Comparison of ENCODE assay signal across 8 mouse cellular contexts in genomic region chr11:101279193-101279569, GRCm38 (mm10). TPM values are rescaled to one million over a fixed set of nuclear protein-coding genes. Genes with fewer than 3 reads are reported as not detected.
A peak's percentile ranks its signal among the peaks of the same experiment; 100 is the strongest.
DNase-seq lines count a peak whose midpoint lies in the region; ATAC-seq and TF ChIP-seq lines count a peak whose summit lies in the region.

No protein-coding gene starts in this region.

- H3K4me3 ChIP-seq in left cerebral cortex, adult 2 months = peak overlapping the region; percentile 84
- peak overlapping the region; percentile 83 for H3K4me3 ChIP-seq in embryonic facial prominence, embryonic 13.5 days
- H3K4me3 ChIP-seq in intestine, postnatal 0 days (ENCODE audit: low read depth, low read length) = peak overlapping the region; percentile 89
- H3K4me3 ChIP-seq in neural tube, embryonic 14.5 days (ENCODE audit: low read depth, low read length) = peak overlapping the region; percentile 67

- 0 out of 2 replicates have a peak, but pooled peaks cover 3% of the 10 kb centered on the region for H3K27me3 ChIP-seq in embryonic facial prominence, embryonic 13.5 days
- H3K27me3 ChIP-seq in intestine, postnatal 0 days (replicated peaks; ENCODE audit: control insufficient read depth, insufficient read depth, low read length) = no peaks in the 10 kb centered on the region
- no peaks in the 10 kb centered on the region for H3K27me3 ChIP-seq in neural tube, embryonic 14.5 days (ENCODE audit: control insufficient read depth, insufficient read depth, low read length)

- intact Hi-C loops in left cerebral cortex, adult 2 months (cut with DNase I) = loop anchor here (2.0 kb wide), 1 partner anchor 26 kb away; the partner anchor contains the start of gene Vps25
- intact Hi-C loops in left cerebral cortex, postnatal 36 days (cut with DNase I) = no loop called here

- no peak overlapping the region for H3K27ac ChIP-seq in left cerebral cortex, adult 2 months
- no peak overlapping the region for H3K27ac ChIP-seq in embryonic facial prominence, embryonic 13.5 days
- no peak overlapping the region for H3K27ac ChIP-seq in intestine, postnatal 0 days (ENCODE audit: low read depth, low read length)
- H3K27ac ChIP-seq in neural tube, embryonic 14.5 days (ENCODE audit: low read depth, low read length) = no peak overlapping the region

- H3K4me2 ChIP-seq in embryonic facial prominence, embryonic 13.5 days = peak overlapping the region; percentile 89
- peak overlapping the region; percentile 75 for H3K4me2 ChIP-seq in intestine, postnatal 0 days (replicated peaks; ENCODE audit: low read depth)
- H3K4me2 ChIP-seq in neural tube, embryonic 14.5 days (ENCODE audit: low read depth, low read length) = peak overlapping the region; percentile 82

- H3K36me3 ChIP-seq in embryonic facial prominence, embryonic 13.5 days = peaks cover 12% of the 10 kb centered on the region; the same call in 1 of the 2 replicates
- no peaks in the 10 kb centered on the region; the same call in 1 of the 2 replicates for H3K36me3 ChIP-seq in intestine, postnatal 0 days (ENCODE audit: control insufficient read depth, insufficient read depth)
- no peaks in the 10 kb centered on the region for H3K36me3 ChIP-seq in neural tube, embryonic 14.5 days (ENCODE audit: control insufficient read depth, insufficient read depth, low read length)

- no peak for ATAC-seq in embryonic facial prominence, embryonic 13.5 days (ENCODE audit: insufficient number of reproducible peaks, insufficient read depth, low FRiP score, low TSS enrichment, low read depth)
- ATAC-seq in intestine, postnatal 0 days = peak; percentile 8; the same call in 1 of the 2 replicates
- ATAC-seq in neural tube, embryonic 14.5 days (ENCODE audit: low read depth) = peak; percentile 23

- H3K4me1 ChIP-seq in embryonic facial prominence, embryonic 13.5 days = peaks cover 32% of the 10 kb centered on the region
- H3K4me1 ChIP-seq in intestine, postnatal 0 days (replicated peaks; ENCODE audit: control insufficient read depth, insufficient read depth, low read length) = peaks cover 18% of the 10 kb centered on the region
- H3K4me1 ChIP-seq in neural tube, embryonic 14.5 days (ENCODE audit: control insufficient read depth, insufficient read depth, low read length) = peaks cover 17% of the 10 kb centered on the region

- 64% methylated on average over 14 of the region's 14 CpGs for WGBS in embryonic facial prominence, embryonic 13.5 days
- WGBS in intestine, postnatal 0 days = 63% methylated on average over 14 of the region's 14 CpGs
- 61% methylated on average over 14 of the region's 14 CpGs for WGBS in neural tube, embryonic 14.5 days

- peak overlapping the region; percentile 84; the same call in 1 of the 2 replicates for H3K9ac ChIP-seq in embryonic facial prominence, embryonic 13.5 days
- peak overlapping the region; percentile 76 for H3K9ac ChIP-seq in intestine, postnatal 0 days (ENCODE audit: low read depth, low read length)
- no peak overlapping the region for H3K9ac ChIP-seq in neural tube, embryonic 14.5 days (replicated peaks; ENCODE audit: low read depth, low read length)

- DNase-seq in left cerebral cortex, adult 2 months (ENCODE audit: extremely low spot score in 1 of 2, low spot score in 2 of 2) = no peak
- no peak for DNase-seq in left cerebral cortex, postnatal 36 days (ENCODE audit: low spot score in 2 of 2)
- DNase-seq in adrenal gland, postnatal 10 days = no peak
- DNase-seq in adrenal gland, adult 2 months = no peak
- no peak for DNase-seq in ovary, postnatal 36 days (ENCODE audit: low spot score)

- no peak for TF ChIP-seq CTCF in left cerebral cortex, adult 2 months (IDR thresholded peaks at IDR 0.05)
- no peak; the same call in 1 of the 2 replicates for TF ChIP-seq CTCF in intestine, postnatal 0 days (IDR thresholded peaks at IDR 0.05; ENCODE audit: low read depth)

- no peaks in the 10 kb centered on the region for H3K9me3 ChIP-seq in embryonic facial prominence, embryonic 13.5 days
- no peaks in the 10 kb centered on the region for H3K9me3 ChIP-seq in intestine, postnatal 0 days (ENCODE audit: control insufficient read depth)
- H3K9me3 ChIP-seq in neural tube, embryonic 14.5 days (ENCODE audit: control insufficient read depth, low read length) = no peaks in the 10 kb centered on the region

RNA-seq across cellular contexts. Expression of gene Coa3, which starts 0.3 kb away (rescaled TPM):
- total RNA-seq in left cerebral cortex, adult 2 months (2021) = 10 to 100 TPM; 97.5 to 98.4 TPM
- total RNA-seq in left cerebral cortex, postnatal 36 days (2021) = 100 to 1,000 TPM in 1 of 2 experiments, 10 to 100 TPM in 1; 97.7 to 112 TPM
- 193 and 196 TPM in 2 replicates for polyA plus RNA-seq in embryonic facial prominence, embryonic 13.5 days (2015; fragmentation: Nextera tagmentation; extraction: Ambion mirVana)
- polyA plus RNA-seq in intestine, postnatal 0 days (2015; fragmentation: Nextera tagmentation; extraction: Ambion mirVana) = 255 and 276 TPM in 2 replicates
- polyA plus RNA-seq in neural tube, embryonic 14.5 days (2014; fragmentation: Nextera tagmentation; extraction: Ambion mirVana) = 242 and 258 TPM in 2 replicates
- 10 to 100 TPM; 79.8 to 84.3 TPM for total RNA-seq in adrenal gland, postnatal 10 days (2021)
- 10 to 100 TPM; 68.3 to 84.3 TPM for total RNA-seq in adrenal gland, adult 2 months (2021)
- polyA plus RNA-seq in adrenal gland, adult 2 months (2012; rRNA removed) = 380 and 465 TPM in 2 replicates

RNA-seq across cellular contexts. Expression of gene Cntd1, which starts 0.4 kb away (rescaled TPM):
- under 1 TPM; 0.44 to 0.81 TPM for total RNA-seq in left cerebral cortex, adult 2 months (2021)
- total RNA-seq in left cerebral cortex, postnatal 36 days (2021) = under 1 TPM; 0.42 to 0.84 TPM
- 1.7 and 2.3 TPM in 2 replicates for polyA plus RNA-seq in embryonic facial prominence, embryonic 13.5 days (2015; fragmentation: Nextera tagmentation; extraction: Ambion mirVana)
- polyA plus RNA-seq in intestine, postnatal 0 days (2015; fragmentation: Nextera tagmentation; extraction: Ambion mirVana) = 0.26 and 0.47 TPM in 2 replicates
- 0.75 and 0.86 TPM in 2 replicates for polyA plus RNA-seq in neural tube, embryonic 14.5 days (2014; fragmentation: Nextera tagmentation; extraction: Ambion mirVana)
- total RNA-seq in adrenal gland, postnatal 10 days (2021) = 1 to 10 TPM in 1 of 2 experiments, under 1 TPM in 1; 0.63 to 1.4 TPM
- total RNA-seq in adrenal gland, adult 2 months (2021) = under 1 TPM; 0.32 to 0.38 TPM
- polyA plus RNA-seq in adrenal gland, adult 2 months (2012; rRNA removed) = 0.06 and 0.11 TPM in 2 replicates

RNA-seq across cellular contexts. Expression of gene Wnk4, which starts 18.8 kb away (rescaled TPM):
- total RNA-seq in left cerebral cortex, adult 2 months (2021) = 1 to 10 TPM; 4.5 to 8.0 TPM
- 1 to 10 TPM; 4.3 to 8.4 TPM for total RNA-seq in left cerebral cortex, postnatal 36 days (2021)
- 9.8 and 10.9 TPM in 2 replicates for polyA plus RNA-seq in embryonic facial prominence, embryonic 13.5 days (2015; fragmentation: Nextera tagmentation; extraction: Ambion mirVana)
- polyA plus RNA-seq in intestine, postnatal 0 days (2015; fragmentation: Nextera tagmentation; extraction: Ambion mirVana) = 4.6 and 4.7 TPM in 2 replicates
- 4.2 and 5.9 TPM in 2 replicates for polyA plus RNA-seq in neural tube, embryonic 14.5 days (2014; fragmentation: Nextera tagmentation; extraction: Ambion mirVana)
- 1 to 10 TPM; 2.5 to 3.6 TPM for total RNA-seq in adrenal gland, postnatal 10 days (2021)
- total RNA-seq in adrenal gland, adult 2 months (2021) = 1 to 10 TPM; 2.1 to 3.7 TPM
- 0.62 and 0.94 TPM in 2 replicates for polyA plus RNA-seq in adrenal gland, adult 2 months (2012; rRNA removed)

RNA-seq across cellular contexts. Expression of gene Becn1, which starts 22.9 kb away (rescaled TPM):
- total RNA-seq in left cerebral cortex, adult 2 months (2021) = 100 to 1,000 TPM; 210 to 218 TPM
- 100 to 1,000 TPM; 206 to 237 TPM for total RNA-seq in left cerebral cortex, postnatal 36 days (2021)
- polyA plus RNA-seq in embryonic facial prominence, embryonic 13.5 days (2015; fragmentation: Nextera tagmentation; extraction: Ambion mirVana) = 129 and 130 TPM in 2 replicates
- 117 and 124 TPM in 2 replicates for polyA plus RNA-seq in intestine, postnatal 0 days (2015; fragmentation: Nextera tagmentation; extraction: Ambion mirVana)
- 178 and 182 TPM in 2 replicates for polyA plus RNA-seq in neural tube, embryonic 14.5 days (2014; fragmentation: Nextera tagmentation; extraction: Ambion mirVana)
- total RNA-seq in adrenal gland, postnatal 10 days (2021) = 100 to 1,000 TPM; 132 to 133 TPM
- 100 to 1,000 TPM; 107 to 160 TPM for total RNA-seq in adrenal gland, adult 2 months (2021)
- 81.6 and 126 TPM in 2 replicates for polyA plus RNA-seq in adrenal gland, adult 2 months (2012; rRNA removed)

RNA-seq across cellular contexts. Expression of gene Vps25, which starts 25.7 kb away (rescaled TPM):
- 10 to 100 TPM; 59.3 to 61.0 TPM for total RNA-seq in left cerebral cortex, adult 2 months (2021)
- 10 to 100 TPM; 62.0 to 63.0 TPM for total RNA-seq in left cerebral cortex, postnatal 36 days (2021)
- polyA plus RNA-seq in embryonic facial prominence, embryonic 13.5 days (2015; fragmentation: Nextera tagmentation; extraction: Ambion mirVana) = 106 and 118 TPM in 2 replicates
- polyA plus RNA-seq in intestine, postnatal 0 days (2015; fragmentation: Nextera tagmentation; extraction: Ambion mirVana) = 148 and 157 TPM in 2 replicates
- polyA plus RNA-seq in neural tube, embryonic 14.5 days (2014; fragmentation: Nextera tagmentation; extraction: Ambion mirVana) = 121 and 134 TPM in 2 replicates
- total RNA-seq in adrenal gland, postnatal 10 days (2021) = 100 to 1,000 TPM; 109 to 112 TPM
- total RNA-seq in adrenal gland, adult 2 months (2021) = 100 to 1,000 TPM; 102 to 116 TPM
- polyA plus RNA-seq in adrenal gland, adult 2 months (2012; rRNA removed) = 186 and 204 TPM in 2 replicates
